8 mouse cellular contexts compared by ENCODE assay signal in genomic region chr6:122391725-122392667, GRCm38 (mm10). TPM values are rescaled to one million over a fixed set of nuclear protein-coding genes. Genes with fewer than 3 reads are reported as not detected.
DNase-seq lines count a peak whose midpoint lies in the region; ATAC-seq and TF ChIP-seq lines count a peak whose summit lies in the region.

No protein-coding gene starts in this region.

- intact Hi-C loops in gastrocnemius, adult 2 months (cut with DNase I), result no loop called here

- H3K9ac ChIP-seq in hindbrain, postnatal 0 days (replicated peaks; ENCODE audit: low read length), result no peak overlapping the region

- TF ChIP-seq CTCF in cortical plate, adult 2 months (IDR thresholded peaks at IDR 0.05; ENCODE audit: extremely low read depth, insufficient read depth, low read length), result peak; percentile 90
- peak; percentile 72 for TF ChIP-seq CTCF in gastrocnemius, adult 2 months (IDR thresholded peaks at IDR 0.05)
- peak; percentile 91 for TF ChIP-seq CTCF in hindbrain, postnatal 0 days (IDR thresholded peaks at IDR 0.05; ENCODE audit: low read depth)

- no peak overlapping the region for H3K4me3 ChIP-seq in cortical plate, adult 2 months (ENCODE audit: insufficient read depth, low read length)
- H3K4me3 ChIP-seq in gastrocnemius, adult 2 months, result peak overlapping the region; percentile 44; the same call in 1 of the 2 replicates
- H3K4me3 ChIP-seq in hindbrain, postnatal 0 days (ENCODE audit: low read length), result no peak overlapping the region

- TF ChIP-seq POLR2A in cortical plate, adult 2 months (IDR thresholded peaks at IDR 0.05; ENCODE audit: extremely low read depth, insufficient read depth, low read length), result no peak

- H3K4me2 ChIP-seq in hindbrain, postnatal 0 days (ENCODE audit: low read depth, low read length), result peak overlapping the region; percentile 35

- DNase-seq in adipocyte (ENCODE audit: low spot score), result peak; percentile 73
- DNase-seq in gastrocnemius, adult 2 months, result peak; percentile 53
- peak; percentile 89 for DNase-seq in hindbrain, postnatal 0 days (ENCODE audit: low spot score)
- DNase-seq in left cerebral cortex, adult 18-20 months (ENCODE audit: low spot score in 2 of 2), result peak; percentile 71 to 76
- peak; percentile 76 for DNase-seq in lung, postnatal 36 days
- peak; percentile 75 for DNase-seq in right cerebral cortex, adult 18-20 months
- peak; percentile 76 for DNase-seq in urinary bladder, postnatal 14 days (ENCODE audit: low spot score)

- H3K27ac ChIP-seq in cortical plate, adult 2 months (ENCODE audit: insufficient read depth, low read length), result no peak overlapping the region
- H3K27ac ChIP-seq in gastrocnemius, adult 2 months, result no peak overlapping the region
- H3K27ac ChIP-seq in hindbrain, postnatal 0 days, result no peak overlapping the region

- H3K27me3 ChIP-seq in hindbrain, postnatal 0 days (ENCODE audit: insufficient read depth, low read length), result no peaks in the 10 kb centered on the region

- no peaks in the 10 kb centered on the region for H3K36me3 ChIP-seq in hindbrain, postnatal 0 days (ENCODE audit: insufficient read depth, low read length)

- H3K9me3 ChIP-seq in hindbrain, postnatal 0 days (ENCODE audit: low read length), result no peaks in the 10 kb centered on the region

- 34% methylated on average over 29 of the region's 29 CpGs for WGBS in hindbrain, postnatal 0 days

- no peaks in the 10 kb centered on the region for H3K4me1 ChIP-seq in cortical plate, adult 2 months (ENCODE audit: control insufficient read depth, insufficient read depth, low read length)
- H3K4me1 ChIP-seq in hindbrain, postnatal 0 days (ENCODE audit: insufficient read depth, low read length), result no peaks in the 10 kb centered on the region

- ATAC-seq in hindbrain, postnatal 0 days, result peak; percentile 85

RNA-seq across cellular contexts. Expression of gene Phc1, which starts 51.6 kb away (rescaled TPM):
- polyA plus RNA-seq in cortical plate, adult 2 months (2012; rRNA removed), result 44.7 and 48.8 TPM in 2 replicates
- total RNA-seq in gastrocnemius, adult 2 months (2021), result 10 to 100 TPM; 24.8 to 32.8 TPM
- total RNA-seq in hindbrain, postnatal 0 days (2014; rRNA removed), result 64.0 and 73.6 TPM in 2 replicates
- polyA plus RNA-seq in hindbrain, postnatal 0 days (2015; fragmentation: Nextera tagmentation; extraction: Ambion mirVana), result 20.5 and 21.1 TPM in 2 replicates
- total RNA-seq in left cerebral cortex, adult 18-20 months (2021), result 10 to 100 TPM; 58.2 to 62.3 TPM
